Mouse (Mus musculus) hindbrain, embryonic 15.5 days (tissue): Measurements from ENCODE around the gene Ctbp2. TPM values are rescaled to one million over a fixed set of nuclear protein-coding genes. Genes with fewer than 3 reads are reported as not detected.
A peak's percentile ranks its signal among the peaks of the same experiment; 100 is the strongest.

Source experiments
- ATAC-seq: fragments of 200-750 bp; cut with Nextera tagmentation; 2 replicates; pipeline ENCODE4 v1.8.0; 2017; ENCODE audit warnings: low read depth, moderate number of reproducible peaks, moderate TSS enrichment; ENCODE audit not compliant: low FRiP score
- H3K27ac ChIP-seq: fragments of 300-500 bp; sonication (generic); replicated peaks from 2 replicates; pipeline ENCODE4 v1.5.1; 2015; ENCODE audit warnings: mild to moderate bottlenecking, inconsistent platforms
- H3K27me3 ChIP-seq: fragments of 300-500 bp; sonication (generic); 2 replicates; pipeline ENCODE4 v1.6.1; 2015; ENCODE audit warnings: control low read depth, inconsistent platforms
- H3K36me3 ChIP-seq: fragments of 300-500 bp; sonication (generic); 2 replicates; pipeline ENCODE4 v1.6.1; 2015; ENCODE audit warnings: control low read depth, inconsistent platforms
- H3K4me1 ChIP-seq: fragments of 300-500 bp; sonication (generic); replicated peaks from 2 replicates; pipeline ENCODE4 v1.6.1; 2015; ENCODE audit warnings: control low read depth, inconsistent platforms
- H3K4me2 ChIP-seq: fragments of 300-500 bp; sonication (generic); 2 replicates; pipeline ENCODE4 v1.6.1; 2015; ENCODE audit warnings: moderate library complexity, mild to moderate bottlenecking, inconsistent platforms
- H3K4me3 ChIP-seq: fragments of 300-500 bp; sonication (generic); 2 replicates; pipeline ENCODE4 v1.5.1; 2015; ENCODE audit warnings: mild to moderate bottlenecking, inconsistent platforms
- H3K9ac ChIP-seq: fragments of 300-500 bp; sonication (generic); 2 replicates; pipeline ENCODE4 v1.6.1; 2015; ENCODE audit warnings: inconsistent platforms
- H3K9me3 ChIP-seq: fragments of 300-500 bp; sonication (generic); 2 replicates; pipeline ENCODE4 v1.6.1; 2016; ENCODE audit warnings: control low read depth, inconsistent platforms
- WGBS: fragments of 180-500 bp; shearing (Covaris S2); methylation state at CpG from one replicate; pipeline ENCODE4 v1.1.7; 2015; 5-methylcytosine and 5-hydroxymethylcytosine counted together
- polyA plus RNA-seq: library from polyadenylated mRNA; unstranded; fragments of >200 nt; fragmentation: Nextera tagmentation; extraction: Ambion mirVana; gene quantifications from 2 replicates; pipeline ENCODE4 v1.2.1, GENCODE M21; 2015

Ctbp2 gene
- polyA plus RNA-seq, 1 experiment from 2014 or later, result 65.0 TPM

GRCm38 (mm10) chr7:132994628-132995191, 129.4 kb downstream of the Ctbp2 start:
- Histone ChIP-seq H3K9ac (no peak overlapping the region), H3K4me1 (peaks cover 5% of the 10 kb centered on the region; the same call in 1 of the 2 replicates), H3K9me3 (no peaks in the 10 kb centered on the region), H3K4me2 (no peak overlapping the region), H3K27ac (0 out of 2 replicates have a peak overlapping the region, but pooled peaks have one; percentile 9), H3K4me3 (no peak overlapping the region), H3K36me3 (peaks cover 27% of the 10 kb centered on the region), H3K27me3 (no peaks in the 10 kb centered on the region)
- WGBS, result 46% methylated on average over 6 of the region's 6 CpGs
- ATAC-seq, result 0 out of 2 replicates have a peak, but pooled peaks have one; percentile 29

DNA sequence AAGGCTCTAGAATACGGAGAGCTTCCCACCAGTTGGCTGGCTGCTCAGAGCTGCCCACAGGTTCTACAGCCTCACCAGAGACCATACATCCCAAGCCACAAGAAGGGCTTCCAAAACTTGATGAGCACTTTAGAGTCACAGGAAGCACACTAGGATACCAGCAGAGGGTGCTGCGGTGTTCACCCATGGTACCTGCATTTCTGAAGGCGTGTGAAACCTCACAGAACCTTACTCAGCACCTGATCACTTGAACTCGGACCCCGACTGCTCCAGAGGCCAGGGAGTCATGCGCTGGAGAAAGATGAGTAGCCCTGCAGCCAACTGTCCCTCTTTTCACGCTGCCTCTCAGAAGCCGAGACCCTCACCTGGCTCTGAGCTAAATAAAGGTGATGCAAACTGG, 130.0 kb downstream of the Ctbp2 start:
- no peak overlapping the region for H3K27ac ChIP-seq
- peaks cover 32% of the 10 kb centered on the region for H3K36me3 ChIP-seq
- no peak overlapping the region for H3K9ac ChIP-seq
- H3K4me1 ChIP-seq, result peaks cover 5% of the 10 kb centered on the region; the same call in 1 of the 2 replicates
- no peak for ATAC-seq
- no peak overlapping the region for H3K4me3 ChIP-seq
- WGBS, result 90% methylated on average over 8 of the region's 8 CpGs
- H3K27me3 ChIP-seq, result no peaks in the 10 kb centered on the region
- H3K4me2 ChIP-seq, result no peak overlapping the region
- no peaks in the 10 kb centered on the region for H3K9me3 ChIP-seq

- Histone ChIP-seq H3K4me3 (no peak overlapping the region), H3K27ac (no peak overlapping the region), H3K9me3 (no peaks in the 10 kb centered on the region), H3K36me3 (peaks cover 31% of the 10 kb centered on the region), H3K4me2 (no peak overlapping the region), H3K4me1 (peaks cover 5% of the 10 kb centered on the region; the same call in 1 of the 2 replicates), H3K27me3 (no peaks in the 10 kb centered on the region), H3K9ac (no peak overlapping the region)
- WGBS, result 91% methylated on average over 9 of the region's 9 CpGs
- ATAC-seq, result no peak
These were observed 131.1 kb downstream of the Ctbp2 start for GRCm38 (mm10) chr7:132992967-132993615.

- ATAC-seq, result no peak
- H3K36me3 ChIP-seq, result peaks cover 37% of the 10 kb centered on the region
- no peak overlapping the region for H3K27ac ChIP-seq
- no peak overlapping the region for H3K9ac ChIP-seq
- no peak overlapping the region for H3K4me2 ChIP-seq
- H3K27me3 ChIP-seq, result no peaks in the 10 kb centered on the region
- 93% methylated on average over 14 of the region's 14 CpGs for WGBS
- H3K4me1 ChIP-seq, result peaks cover 5% of the 10 kb centered on the region; the same call in 1 of the 2 replicates
- H3K4me3 ChIP-seq, result no peak overlapping the region
- H3K9me3 ChIP-seq, result no peaks in the 10 kb centered on the region
These were observed 132.8 kb downstream of the Ctbp2 start for GRCm38 (mm10) chr7:132991240-132991900.

DNA sequence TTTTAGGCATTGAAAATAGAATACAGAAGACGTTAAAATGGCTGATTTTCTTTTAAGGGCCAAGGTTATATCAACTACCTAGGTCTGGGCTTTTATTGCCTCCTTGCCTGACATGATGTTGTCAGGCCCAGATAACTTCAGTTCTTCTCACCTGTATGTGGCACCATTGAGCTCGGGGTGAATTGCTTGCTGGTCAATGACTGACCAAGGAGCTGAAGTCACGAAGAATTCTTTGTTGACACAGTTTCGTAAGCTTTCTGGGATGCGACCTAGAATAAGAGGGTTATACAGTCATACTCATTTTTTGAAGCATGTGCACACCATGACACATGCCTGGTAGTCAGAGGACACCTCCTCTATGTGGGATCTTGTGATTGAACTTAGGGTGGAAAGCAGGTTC, 134.3 kb downstream of the Ctbp2 start:
- no peak overlapping the region for H3K4me2 ChIP-seq
- no peak overlapping the region for H3K9ac ChIP-seq
- no peak overlapping the region for H3K27ac ChIP-seq
- WGBS, result 93% methylated on average over 5 of the region's 5 CpGs
- peaks cover 5% of the 10 kb centered on the region; the same call in 1 of the 2 replicates for H3K4me1 ChIP-seq
- no peak for ATAC-seq
- H3K9me3 ChIP-seq, result no peaks in the 10 kb centered on the region
- H3K4me3 ChIP-seq, result no peak overlapping the region
- H3K36me3 ChIP-seq, result peaks cover 43% of the 10 kb centered on the region
- no peaks in the 10 kb centered on the region for H3K27me3 ChIP-seq

DNA sequence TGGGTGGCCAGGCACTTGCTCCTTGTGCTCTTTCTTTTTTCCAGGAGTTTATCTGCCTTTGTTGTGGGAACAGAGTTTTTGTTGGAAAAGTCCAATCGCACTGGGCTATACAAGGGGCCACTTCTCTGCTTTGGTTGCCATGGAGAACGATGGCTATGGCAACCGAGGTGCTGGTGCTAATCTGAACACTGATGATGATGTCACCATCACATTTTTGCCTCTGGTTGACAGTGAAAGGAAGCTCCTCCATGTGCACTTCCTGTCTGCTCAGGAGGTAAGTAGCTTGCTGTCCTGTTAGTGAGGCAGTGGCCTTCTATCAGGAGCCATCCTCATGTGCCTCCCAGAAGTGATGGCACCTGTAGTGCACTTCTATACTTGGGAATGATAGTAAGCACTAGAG, 141.5 kb downstream of the Ctbp2 start:
- ATAC-seq, result peak; percentile 59; the same call in 1 of the 2 replicates
- Histone ChIP-seq H3K4me1 (no peaks in the 10 kb centered on the region), H3K36me3 (peaks cover 40% of the 10 kb centered on the region), H3K9me3 (no peaks in the 10 kb centered on the region), H3K4me3 (no peak overlapping the region), H3K27ac (no peak overlapping the region), H3K4me2 (no peak overlapping the region), H3K27me3 (no peaks in the 10 kb centered on the region), H3K9ac (no peak overlapping the region)
- WGBS, result 47% methylated on average over 3 of the region's 3 CpGs

DNA sequence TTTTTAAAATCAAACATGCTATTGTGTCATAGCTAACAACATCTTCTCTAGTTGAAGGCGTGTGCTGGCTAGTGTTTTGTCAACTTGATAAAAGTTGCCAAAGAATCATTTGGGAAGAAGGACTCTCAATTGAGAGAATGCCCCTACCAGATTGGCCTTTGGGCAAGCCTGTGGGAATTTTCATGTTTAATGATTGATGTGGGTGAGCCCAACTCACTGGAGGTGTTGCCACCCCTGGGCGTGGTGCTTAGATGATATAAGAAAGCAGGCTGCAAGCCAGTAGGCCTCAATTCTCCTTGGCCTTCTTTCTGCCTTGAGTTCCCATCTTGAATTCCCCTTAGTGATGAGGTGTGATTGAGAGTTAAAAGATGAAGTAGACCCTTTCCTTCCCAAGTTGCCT, 146.2 kb downstream of the Ctbp2 start:
- H3K9ac ChIP-seq, result no peak overlapping the region
- H3K4me2 ChIP-seq, result no peak overlapping the region
- H3K9me3 ChIP-seq, result no peaks in the 10 kb centered on the region
- no peaks in the 10 kb centered on the region for H3K27me3 ChIP-seq
- 97% methylated on average over 2 of the region's 2 CpGs for WGBS
- H3K4me1 ChIP-seq, result no peaks in the 10 kb centered on the region
- no peak overlapping the region for H3K27ac ChIP-seq
- H3K36me3 ChIP-seq, result peaks cover 26% of the 10 kb centered on the region
- no peak for ATAC-seq
- H3K4me3 ChIP-seq, result no peak overlapping the region

GRCm38 (mm10) chr7:132976079-132976478, 148.1 kb downstream of the Ctbp2 start:
- Histone ChIP-seq H3K36me3 (peaks cover 12% of the 10 kb centered on the region), H3K4me1 (no peaks in the 10 kb centered on the region), H3K9ac (no peak overlapping the region), H3K27me3 (no peaks in the 10 kb centered on the region), H3K4me3 (no peak overlapping the region), H3K27ac (no peak overlapping the region), H3K4me2 (no peak overlapping the region), H3K9me3 (no peaks in the 10 kb centered on the region)
- WGBS, result 62% methylated on average over 2 of the region's 2 CpGs
- ATAC-seq, result no peak

DNA sequence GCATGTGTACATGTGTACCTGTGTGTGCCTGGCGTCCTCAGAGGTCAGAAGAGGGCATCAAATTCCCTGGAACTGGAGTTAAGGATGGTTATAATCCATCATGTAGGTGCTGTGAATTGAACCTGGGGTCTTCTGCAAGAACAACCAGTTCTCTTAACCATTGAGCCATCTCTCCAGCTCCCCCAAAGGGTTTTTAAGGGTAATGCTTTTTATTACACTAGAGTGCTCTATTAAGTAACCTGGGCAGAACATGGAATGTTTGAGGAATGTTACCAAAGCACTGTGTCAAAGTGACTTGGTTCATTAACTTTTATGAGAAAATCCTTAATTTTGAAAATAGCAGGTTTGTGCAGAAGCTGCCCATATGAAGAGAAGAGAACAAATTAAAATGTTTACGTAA, 152.1 kb downstream of the Ctbp2 start:
- Histone ChIP-seq H3K4me1 (no peaks in the 10 kb centered on the region), H3K4me2 (no peak overlapping the region), H3K27me3 (no peaks in the 10 kb centered on the region), H3K9ac (no peak overlapping the region), H3K4me3 (no peak overlapping the region), H3K36me3 (peaks cover 15% of the 10 kb centered on the region), H3K9me3 (no peaks in the 10 kb centered on the region), H3K27ac (no peak overlapping the region)
- no peak for ATAC-seq
- 93% methylated on average over 2 of the region's 2 CpGs for WGBS

DNA sequence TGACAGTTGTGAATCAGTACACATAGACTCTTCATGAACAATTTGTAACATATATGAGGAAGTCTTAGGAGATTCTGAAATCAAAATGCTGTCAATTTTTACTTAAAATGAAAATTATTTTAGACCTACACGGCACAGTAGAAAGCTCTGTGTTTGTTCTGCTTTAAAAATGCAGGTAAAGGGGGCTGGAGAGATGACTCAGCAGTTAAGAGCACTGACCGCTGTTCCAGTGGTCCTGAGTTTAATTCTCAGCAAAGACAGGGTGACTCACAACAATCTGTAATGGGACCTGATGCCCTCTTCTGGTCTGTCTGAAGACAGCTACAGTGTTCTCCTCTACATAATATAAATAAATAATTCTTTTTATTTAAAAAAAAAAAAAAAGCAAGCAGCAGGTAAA, 158.4 kb downstream of the Ctbp2 start:
- ATAC-seq, result no peak
- 84% methylated on average over 2 of the region's 2 CpGs for WGBS

GRCm38 (mm10) chr7:132964395-132964794, 159.8 kb downstream of the Ctbp2 start:
- no peak overlapping the region for H3K4me3 ChIP-seq
- 93% methylated on average over 3 of the region's 3 CpGs for WGBS
- no peaks in the 10 kb centered on the region for H3K9me3 ChIP-seq
- H3K9ac ChIP-seq, result no peak overlapping the region
- no peak overlapping the region for H3K4me2 ChIP-seq
- no peak for ATAC-seq
- no peaks in the 10 kb centered on the region for H3K27me3 ChIP-seq
- no peaks in the 10 kb centered on the region for H3K4me1 ChIP-seq
- peaks cover 7% of the 10 kb centered on the region for H3K36me3 ChIP-seq
- H3K27ac ChIP-seq, result no peak overlapping the region

More for the DNA sequence above, 158.4 kb downstream of the Ctbp2 start:
- no peaks in the 10 kb centered on the region for H3K27me3 ChIP-seq
- H3K4me3 ChIP-seq, result no peak overlapping the region
- peaks cover 7% of the 10 kb centered on the region for H3K36me3 ChIP-seq
- no peaks in the 10 kb centered on the region for H3K4me1 ChIP-seq
- H3K9ac ChIP-seq, result no peak overlapping the region
- no peaks in the 10 kb centered on the region for H3K9me3 ChIP-seq
- no peak overlapping the region for H3K27ac ChIP-seq
- H3K4me2 ChIP-seq, result no peak overlapping the region

DNA sequence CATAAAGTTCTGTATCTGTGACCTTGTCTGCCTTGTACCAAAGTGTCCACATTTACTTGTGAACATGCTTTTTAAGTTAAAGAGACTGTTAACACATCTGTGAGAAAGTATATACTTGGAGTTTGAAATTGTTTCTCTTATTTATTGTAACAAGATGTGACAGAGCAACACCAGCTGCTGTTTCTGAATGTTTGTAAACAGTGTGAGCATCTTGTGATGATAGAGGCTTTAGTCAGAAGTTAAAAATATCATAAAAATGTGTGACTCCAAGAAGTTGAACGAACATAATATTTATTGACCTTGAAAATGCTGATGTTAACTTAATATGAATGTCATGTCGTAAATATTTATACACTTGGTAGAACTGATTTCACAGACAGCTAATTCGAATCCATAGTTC, 173.5 kb downstream of the Ctbp2 start:
- no peak for ATAC-seq
- Histone ChIP-seq H3K27ac (no peak overlapping the region), H3K4me2 (no peak overlapping the region), H3K36me3 (no peaks in the 10 kb centered on the region), H3K4me3 (no peak overlapping the region), H3K9me3 (no peaks in the 10 kb centered on the region), H3K27me3 (no peaks in the 10 kb centered on the region), H3K9ac (no peak overlapping the region), H3K4me1 (no peaks in the 10 kb centered on the region)
- 96% methylated on average over 3 of the region's 3 CpGs for WGBS
